Mouse (Mus musculus) left cerebral cortex, adult 9 months (tissue): Measurements from ENCODE around the gene Tex28.
"Not testable (repeated sequence)": the region's sequence is repeated elsewhere in the genome, so short reads cannot be mapped to it uniquely, and the experiment has no call there.

ENCODE experiments used
- DNase-seq, 2 experiments: peaks; one replicate each; pipeline ENCODE4 v3.0.0; 2022; ENCODE audit warnings: low spot score in 2 of 2

Gene Tex28

GRCm38 (mm10) chrX:74167738-74168137 is at the start of gene Tex28:
Gene Tex28 (minus strand): TSS chrX:74167838.
- no peak for DNase-seq

GRCm38 (mm10) chrX:74203556-74203955 is 35.9 kb upstream of the Tex28 start:
- DNase-seq: no peak

- DNase-seq: no peak
Measured at GRCm38 (mm10) chrX:74176959-74177358, 9.3 kb upstream of the Tex28 start, which contains the start of gene Tktl1. Gene Tktl1 (plus strand): TSS chrX:74177259.

GRCm38 (mm10) chrX:74135263-74135662 is 32.4 kb downstream of the Tex28 start, which contains the start of gene Mecp2:
Gene Mecp2 (minus strand): TSS chrX:74135363.
- not testable (repeated sequence) for DNase-seq

GRCm38 (mm10) chrX:74127164-74127563 is 40.5 kb downstream of the Tex28 start, which contains the start of gene Opn1mw:
Gene Opn1mw (plus strand): TSS chrX:74127464.
- DNase-seq: no peak

GRCm38 (mm10) chrX:74124975-74125374 is 42.7 kb downstream of the Tex28 start:
- DNase-seq: no peak

- peak in 1 of 2 experiments; percentile 62 for DNase-seq
Measured at GRCm38 (mm10) chrX:74115511-74115910, 52.1 kb downstream of the Tex28 start.

- DNase-seq: no peak
Measured at GRCm38 (mm10) chrX:74114036-74114435, 53.6 kb downstream of the Tex28 start.

- no peak for DNase-seq
Measured at GRCm38 (mm10) chrX:74108747-74109146, 58.9 kb downstream of the Tex28 start.

GRCm38 (mm10) chrX:74105916-74106315 is 61.7 kb downstream of the Tex28 start:
- DNase-seq: no peak

- DNase-seq: peak in 1 of 2 experiments; percentile 6
Measured at GRCm38 (mm10) chrX:74103457-74104188, 64.0 kb downstream of the Tex28 start.
